Mouse (Mus musculus): Measurements from ENCODE around the gene Uchl1.

GRCm38 (mm10) chr5:66685930-66686329 lies 10.0 kb downstream of the Uchl1 start:
- no peak for TF ChIP-seq EP300 (IDR thresholded peaks at IDR 0.05)
- no peak for TF ChIP-seq CTCF (IDR thresholded peaks at IDR 0.05)

Data from lung, postnatal 0 days (tissue).